9 mouse cellular contexts compared by ENCODE assay signal in the genomic region with DNA sequence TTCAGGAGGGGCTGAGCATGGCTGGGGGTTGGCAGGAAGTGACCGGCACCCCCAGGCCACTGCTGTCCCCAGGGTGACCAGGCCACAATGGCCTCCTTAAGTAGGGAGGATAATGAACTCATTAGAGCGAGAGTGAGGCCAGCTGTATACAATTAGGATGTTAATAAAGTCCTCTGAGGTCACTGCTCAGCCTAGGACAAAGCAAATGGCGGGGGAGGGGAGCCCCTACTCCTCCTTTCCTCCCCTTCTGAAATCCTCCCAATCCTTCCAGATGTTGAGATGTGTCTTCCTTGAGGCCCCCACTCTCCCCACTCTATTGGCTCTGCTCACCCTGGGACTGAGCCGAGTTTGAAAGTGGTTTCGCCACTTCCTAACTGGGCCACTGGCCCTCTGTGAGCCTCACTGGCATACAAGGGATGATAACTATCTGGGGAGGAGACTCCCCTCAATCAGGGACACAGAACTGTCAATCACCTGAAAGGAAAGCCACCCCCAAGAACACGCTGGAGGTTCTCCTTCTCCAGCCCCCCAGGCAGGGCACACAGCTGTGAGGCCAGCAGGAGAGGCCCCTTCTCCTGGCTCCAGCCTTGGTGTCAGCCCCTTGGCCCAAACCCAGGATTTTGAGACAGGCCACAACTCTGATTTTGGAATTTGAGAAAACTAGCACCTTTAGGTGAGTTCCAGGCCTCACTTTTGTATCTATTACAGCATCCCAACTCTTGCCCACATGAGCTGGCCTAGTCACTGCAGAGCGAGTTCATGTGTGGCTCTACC.
DNase-seq lines count a peak whose midpoint lies in the region; ATAC-seq lines count a peak whose summit lies in the region.
"Had no signal": no experiment of that assay in that cellular context is flagged by ENCODE, and none has a peak within 500 bp of the region (broad histone marks: within the 10 kb centered on the region; RNA-seq: fewer than 3 reads in every experiment).

No protein-coding gene starts in this region.

- H3K27ac ChIP-seq in intestine, embryonic 16.5 days (ENCODE audit: low read length), result peak overlapping the region; percentile 74
- peak overlapping the region; percentile 52 for H3K27ac ChIP-seq in midbrain, embryonic 12.5 days (replicated peaks)

- no peak overlapping the region for H3K4me2 ChIP-seq in intestine, embryonic 16.5 days (ENCODE audit: low read depth, low read length)
- H3K4me2 ChIP-seq in midbrain, embryonic 12.5 days (replicated peaks), result no peak overlapping the region

- 40% methylated on average over 7 of the region's 7 CpGs for WGBS in intestine, embryonic 16.5 days
- 23% methylated on average over 7 of the region's 7 CpGs for WGBS in midbrain, embryonic 12.5 days

- H3K9ac ChIP-seq in intestine, embryonic 16.5 days (ENCODE audit: low read depth, low read length), result no peak overlapping the region
- no peak overlapping the region for H3K9ac ChIP-seq in midbrain, embryonic 12.5 days (replicated peaks)

- no peaks in the 10 kb centered on the region; the same call in 1 of the 2 replicates for H3K36me3 ChIP-seq in intestine, embryonic 16.5 days (ENCODE audit: control insufficient read depth, insufficient read depth, low read length)
- no peaks in the 10 kb centered on the region for H3K36me3 ChIP-seq in midbrain, embryonic 12.5 days

- H3K4me3 ChIP-seq in intestine, embryonic 16.5 days (ENCODE audit: low read length), result no peak overlapping the region
- H3K4me3 ChIP-seq in midbrain, embryonic 12.5 days, result no peak overlapping the region

- peak; percentile 75 for ATAC-seq in intestine, embryonic 16.5 days
- peak; percentile 72 for ATAC-seq in midbrain, embryonic 12.5 days (ENCODE audit: low FRiP score, low read depth)
- ATAC-seq in CD4-positive, CD25-positive, alpha-beta regulatory T cell, adult 4 months, result no peak
- ATAC-seq in monocyte, adult 5-6 weeks (replicated peaks; ENCODE audit: insufficient number of reproducible peaks, low FRiP score, low TSS enrichment, poor library complexity, severe bottlenecking), result no peak

- peak; percentile 47 to 52 for DNase-seq in heart, adult 18-20 months
- no peak for DNase-seq in heart, postnatal 36 days
- DNase-seq in embryo, embryonic 9.5 days (ENCODE audit: extremely low spot score), result peak; percentile 45
- no peak for DNase-seq in testis, postnatal 10 days (ENCODE audit: low spot score)
- DNase-seq: right cerebral cortex, postnatal 14 days had no signal

- H3K27me3 ChIP-seq in intestine, embryonic 16.5 days (replicated peaks; ENCODE audit: control insufficient read depth, insufficient read depth, low read length), result no peaks in the 10 kb centered on the region
- no peaks in the 10 kb centered on the region for H3K27me3 ChIP-seq in midbrain, embryonic 12.5 days

- peaks cover 26% of the 10 kb centered on the region for H3K4me1 ChIP-seq in intestine, embryonic 16.5 days (ENCODE audit: control insufficient read depth, insufficient read depth, low read length)
- peaks cover 25% of the 10 kb centered on the region for H3K4me1 ChIP-seq in midbrain, embryonic 12.5 days

- no peaks in the 10 kb centered on the region for H3K9me3 ChIP-seq in intestine, embryonic 16.5 days (ENCODE audit: control insufficient read depth, low read length)
- H3K9me3 ChIP-seq in midbrain, embryonic 12.5 days, result no peaks in the 10 kb centered on the region

- intact Hi-C loops in heart, postnatal 36 days (cut with DNase I), result no loop called here

Comparison
In these comparisons a context has a peak if more than half of its experiments do, and no peak if none do; other contexts are left out.
1. DNase-seq: peak in heart, adult 18-20 months (2 of 2) and embryo, embryonic 9.5 days (single experiment); none in heart, postnatal 36 days (0 of 2) and testis, postnatal 10 days (single experiment).
2. ATAC-seq: peak in intestine, embryonic 16.5 days (single experiment) and midbrain, embryonic 12.5 days (single experiment); none in CD4-positive, CD25-positive, alpha-beta regulatory T cell, adult 4 months (single experiment) and monocyte, adult 5-6 weeks (single experiment).